Mouse (Mus musculus) MEL (cell line): ENCODE results near the gene Hgd. TPM values are rescaled to one million over a fixed set of nuclear protein-coding genes. Genes with fewer than 3 reads are reported as not detected.

ENCODE experiments used
- DNase-seq: peaks from one replicate; pipeline ENCODE4 v3.0.0; 2011; ENCODE audit warnings: low read depth, low spot score
- H3K27ac ChIP-seq: 2 replicates; pipeline ENCODE4 v1.5.1; 2012; ENCODE audit warnings: low read depth, mild to moderate bottlenecking, control low read depth, low read length, moderate library complexity; ENCODE audit not compliant: control insufficient read depth
- H3K27me3 ChIP-seq, 2 experiments: fragments of 150-350 bp in 1 of 2; sonication (generic) in 1 of 2; 2 replicates each; pipeline ENCODE4 v1.6.1; 2012; ENCODE audit warnings: low read length in 2 of 2, mild to moderate bottlenecking in 2 of 2, improper control_type of control experiment in 1 of 2, moderate library complexity in 1 of 2; ENCODE audit not compliant: insufficient read depth in 2 of 2, control insufficient read depth in 1 of 2
- H3K36me3 ChIP-seq, 2 experiments: 2 replicates each; pipeline ENCODE4 v1.6.1; 2012 to 2014; ENCODE audit warnings: low read length in 2 of 2, improper control_type of control experiment in 1 of 2, inconsistent platforms in 1 of 2, mild to moderate bottlenecking in 1 of 2; ENCODE audit not compliant: insufficient read depth in 2 of 2, control insufficient read depth in 1 of 2
- H3K4me1 ChIP-seq, 2 experiments: fragments of 150-350 bp in 1 of 2; sonication (generic) in 1 of 2; 2 replicates each; pipeline ENCODE4 v1.6.1; 2012; ENCODE audit warnings: low read length in 2 of 2, improper control_type of control experiment in 1 of 2, mild to moderate bottlenecking in 1 of 2; ENCODE audit not compliant: insufficient read depth in 2 of 2, control insufficient read depth in 1 of 2
- H3K4me3 ChIP-seq, 2 experiments: fragments of 150-350 bp in 1 of 2; sonication (generic) in 1 of 2; 2 replicates each; pipeline ENCODE4 v1.5.1; 2012; ENCODE audit warnings: low read depth in 2 of 2, low read length in 2 of 2, mild to moderate bottlenecking in 2 of 2, moderate library complexity in 2 of 2, control low read depth in 1 of 2, improper control_type of control experiment in 1 of 2; ENCODE audit not compliant: control insufficient read depth in 1 of 2, insufficient read depth in 1 of 2
- H3K79me2 ChIP-seq: 2 replicates; pipeline ENCODE4 v1.6.1; 2012; ENCODE audit warnings: mild to moderate bottlenecking, low read length, moderate library complexity; ENCODE audit not compliant: control insufficient read depth, poor library complexity, insufficient read depth
- H3K9ac ChIP-seq: 2 replicates; pipeline ENCODE4 v1.6.1; 2012; ENCODE audit warnings: low read depth, mild to moderate bottlenecking, control low read depth, low read length, moderate library complexity; ENCODE audit not compliant: control insufficient read depth, poor library complexity, severe bottlenecking
- H3K9me3 ChIP-seq: fragments of 150-350 bp; sonication (generic); replicated peaks from 2 replicates; pipeline ENCODE4 v1.6.1; 2012; ENCODE audit warnings: mild to moderate bottlenecking, low read length, improper control_type of control experiment, moderate library complexity; ENCODE audit not compliant: insufficient read depth
- BHLHE40 ChIP-seq: IDR thresholded peaks from 2 replicates; pipeline ENCODE4 v1.6.1; 2012; ENCODE audit warnings: low read depth, mild to moderate bottlenecking, inconsistent platforms, low read length, improper control_type of control experiment, borderline replicate concordance
- E2F4 ChIP-seq: IDR thresholded peaks from 2 replicates; pipeline ENCODE4 v1.6.1; 2011; ENCODE audit warnings: low read depth, low read length, improper control_type of control experiment, borderline replicate concordance
- HCFC1 ChIP-seq: IDR thresholded peaks from 2 replicates; pipeline ENCODE4 v1.6.1; 2012; ENCODE audit warnings: low read depth, mild to moderate bottlenecking, inconsistent platforms, low read length, improper control_type of control experiment, moderate library complexity
- MAX ChIP-seq: IDR thresholded peaks from 2 replicates; pipeline ENCODE4 v1.6.1; 2011; ENCODE audit warnings: low read length, improper control_type of control experiment
- MYC ChIP-seq: IDR thresholded peaks from 2 replicates; pipeline ENCODE4 v1.6.1; 2011; ENCODE audit warnings: low read depth, mild to moderate bottlenecking, low read length, improper control_type of control experiment, moderate library complexity
- POLR2AphosphoS5 ChIP-seq: IDR thresholded peaks from 2 replicates; pipeline ENCODE4 v1.6.1; 2012; ENCODE audit warnings: low read depth, borderline replicate concordance, mild to moderate bottlenecking, inconsistent platforms, low read length, moderate library complexity, mixed read lengths
- SIN3A ChIP-seq: IDR thresholded peaks from 2 replicates; pipeline ENCODE4 v1.6.1; 2012; ENCODE audit warnings: low read length, improper control_type of control experiment, inconsistent platforms
- SMC3 ChIP-seq: IDR thresholded peaks from 2 replicates; pipeline ENCODE4 v1.6.1; 2011; ENCODE audit warnings: low read depth, low read length, improper control_type of control experiment
- USF1 ChIP-seq: IDR thresholded peaks from 2 replicates; pipeline ENCODE4 v1.6.1; 2014; ENCODE audit warnings: low read depth, mild to moderate bottlenecking, inconsistent platforms, low read length, improper control_type of control experiment, moderate library complexity
- USF2 ChIP-seq, 2 experiments: IDR thresholded peaks; 2 replicates each; pipeline ENCODE4 v1.6.1; 2011 to 2012; ENCODE audit warnings: improper control_type of control experiment in 2 of 2, low read length in 2 of 2, borderline replicate concordance in 1 of 2, inconsistent platforms in 1 of 2, low read depth in 1 of 2, mild to moderate bottlenecking in 1 of 2; ENCODE audit not compliant: insufficient read depth in 1 of 2
- ZKSCAN1 ChIP-seq: IDR thresholded peaks from 2 replicates; pipeline ENCODE4 v1.6.1; 2012; ENCODE audit warnings: low read depth, mild to moderate bottlenecking, inconsistent platforms, low read length, improper control_type of control experiment, moderate library complexity
- ZMIZ1 ChIP-seq: IDR thresholded peaks from 2 replicates; pipeline ENCODE4 v1.6.1; 2012; ENCODE audit warnings: low read depth, mild to moderate bottlenecking, inconsistent platforms, low read length, improper control_type of control experiment, moderate library complexity
- polyA plus RNA-seq, 2 experiments: library from polyadenylated mRNA; stranded (reverse) in 1 of 2; unstranded in 1 of 2; fragments of >175 nt in 1 of 2; fragments of >200 nt in 1 of 2; gene quantifications; 2 replicates each; pipeline versions ENCODE4 v1.2.1 to v1.2.4; 2012; ENCODE audit warnings: low replicate concordance in 2 of 2, low read depth in 1 of 2; ENCODE audit not compliant: insufficient read length in 2 of 2, insufficient read depth in 1 of 2, missing spikeins in 1 of 2
- total RNA-seq: library from RNA; depleted of rRNA; stranded (reverse); fragments of 300-350 nt; gene quantifications from 2 replicates; pipeline ENCODE4 v1.2.3, GENCODE M21; 2012

Hgd gene
- total and polyA plus RNA-seq, 3 experiments = not detected

GRCm38 (mm10) chr16:37610333-37610732, 30.4 kb downstream of the Hgd start:
- Histone ChIP-seq H3K27ac (no peak overlapping the region), H3K27me3 (peaks cover 1 to 3% of the 10 kb centered on the region in 2 experiments; a peak in 2 of 4 replicates), H3K36me3 (no peaks in the 10 kb centered on the region), H3K9me3 (no peaks in the 10 kb centered on the region), H3K4me3 (no peak overlapping the region), H3K79me2 (no peaks in the 10 kb centered on the region), H3K9ac (no peak overlapping the region), H3K4me1 (no peaks in the 10 kb centered on the region)
- TF ChIP-seq E2F4 = no peak
- TF ChIP-seq MAX = no peak
- no peak for TF ChIP-seq SIN3A
- TF ChIP-seq SMC3 = no peak
- TF ChIP-seq ZMIZ1 = no peak
- TF ChIP-seq POLR2AphosphoS5 = no peak
- no peak for TF ChIP-seq ZKSCAN1
- no peak for DNase-seq

GRCm38 (mm10) chr16:37611072-37611471, 31.1 kb downstream of the Hgd start:
- H3K36me3 ChIP-seq = no peaks in the 10 kb centered on the region

GRCm38 (mm10) chr16:37612013-37612412, 32.1 kb downstream of the Hgd start:
- Histone ChIP-seq H3K4me1 (no peaks in the 10 kb centered on the region), H3K79me2 (no peaks in the 10 kb centered on the region), H3K27ac (no peak overlapping the region), H3K9ac (no peak overlapping the region)
- no peak for TF ChIP-seq ZMIZ1
- TF ChIP-seq BHLHE40 = no peak
- TF ChIP-seq USF1 = no peak
- TF ChIP-seq, all 39 proteins: peak for 0
- H3K36me3 ChIP-seq = no peaks in the 10 kb centered on the region
- H3K27me3 ChIP-seq = no peaks in the 10 kb centered on the region; a peak in 1 of 4 replicates
- H3K4me3 ChIP-seq = no peak overlapping the region
- no peaks in the 10 kb centered on the region for H3K9me3 ChIP-seq
- no peak for DNase-seq

More at GRCm38 (mm10) chr16:37611072-37611471, 31.1 kb downstream of the Hgd start:
- Histone ChIP-seq H3K27me3 (peaks cover 0 to 1% of the 10 kb centered on the region in 2 experiments; a peak in 2 of 4 replicates), H3K4me1 (no peaks in the 10 kb centered on the region), H3K9ac (no peak overlapping the region), H3K4me3 (no peak overlapping the region), H3K9me3 (no peaks in the 10 kb centered on the region), H3K27ac (no peak overlapping the region), H3K79me2 (no peaks in the 10 kb centered on the region)
- no peak for TF ChIP-seq HCFC1
- no peak for TF ChIP-seq MYC
- TF ChIP-seq USF2 (IDR thresholded peaks at IDR 0.05; ENCODE audit: borderline replicate concordance in 1 of 2, insufficient read depth in 1 of 2, low read depth in 1 of 2, low read length in 2 of 2) = no peak
- DNase-seq = no peak
